Mouse (Mus musculus) myocyte (in vitro differentiated cells): Measurements from ENCODE around the gene Fut1. TPM values are rescaled to one million over a fixed set of nuclear protein-coding genes. Genes with fewer than 3 reads are reported as not detected.

ENCODE experiments used
- H3K27me3 ChIP-seq: one replicate; pipeline ENCODE4 v1.6.1; 2011; ENCODE audit not compliant: control insufficient read depth, insufficient read depth, insufficient read length
- H3K36me3 ChIP-seq: one replicate; pipeline ENCODE4 v1.6.1; 2011; ENCODE audit not compliant: control insufficient read depth, insufficient read depth
- H3K4me2 ChIP-seq: one replicate; pipeline ENCODE4 v1.6.1; 2011; ENCODE audit warnings: low read depth, control low read depth
- H3K4me3 ChIP-seq: one replicate; pipeline ENCODE4 v1.5.1; 2011; ENCODE audit warnings: mild to moderate bottlenecking, control low read depth, moderate library complexity
- H3K79me2 ChIP-seq: one replicate; pipeline ENCODE4 v1.6.1; 2011; ENCODE audit not compliant: control insufficient read depth, insufficient read depth
- H3ac ChIP-seq: one replicate; pipeline ENCODE4 v1.6.1; 2011; ENCODE audit not compliant: control insufficient read depth, insufficient read length
- CEBPB ChIP-seq: IDR thresholded peaks from 2 replicates; pipeline ENCODE4 v1.6.1; 2011; ENCODE audit warnings: mild to moderate bottlenecking, moderate library complexity; ENCODE audit not compliant: poor library complexity, insufficient read depth, severe bottlenecking
- E2F4 ChIP-seq: IDR thresholded peaks from one replicate; pipeline ENCODE4 v1.6.1; 2011; ENCODE audit warnings: mild to moderate bottlenecking, control low read depth, moderate library complexity; ENCODE audit not compliant: insufficient read depth
- MAX ChIP-seq: IDR thresholded peaks from one replicate; pipeline ENCODE4 v1.6.1; 2011; ENCODE audit warnings: low read depth, mild to moderate bottlenecking, control low read depth
- MYOD1 ChIP-seq, 3 experiments: IDR thresholded peaks; one replicate each; pipeline ENCODE4 v1.6.1; 2011; ENCODE audit warnings: control low read depth in 2 of 3, low read depth in 2 of 3, mild to moderate bottlenecking in 2 of 3, moderate library complexity in 1 of 3; ENCODE audit not compliant: insufficient read length in 2 of 3, control insufficient read depth in 1 of 3
- MYOG ChIP-seq, 3 experiments: IDR thresholded peaks; one replicate each; pipeline ENCODE4 v1.6.1; 2011; ENCODE audit warnings: control low read depth in 2 of 3, low read depth in 2 of 3, mild to moderate bottlenecking in 2 of 3; ENCODE audit not compliant: insufficient read length in 2 of 3, control insufficient read depth in 1 of 3, insufficient read depth in 1 of 3
- POLR2A ChIP-seq: IDR thresholded peaks from one replicate; pipeline ENCODE4 v1.6.1; 2011; ENCODE audit warnings: low read depth, mild to moderate bottlenecking, control low read depth, moderate library complexity; ENCODE audit not compliant: insufficient read length
- POLR2AphosphoS2 ChIP-seq: IDR thresholded peaks from one replicate; pipeline ENCODE4 v1.6.1; 2011; ENCODE audit warnings: low read depth, control low read depth; ENCODE audit not compliant: insufficient read length
- REST ChIP-seq: IDR thresholded peaks from one replicate; pipeline ENCODE4 v1.6.1; 2011; ENCODE audit warnings: mild to moderate bottlenecking, control low read depth, moderate library complexity; ENCODE audit not compliant: insufficient read depth, insufficient read length
- SRF ChIP-seq: IDR thresholded peaks from one replicate; pipeline ENCODE4 v1.6.1; 2011; ENCODE audit warnings: low read depth; ENCODE audit not compliant: control insufficient read depth, insufficient read length
- TCF12 ChIP-seq: IDR thresholded peaks from one replicate; pipeline ENCODE4 v1.6.1; 2011; ENCODE audit warnings: mild to moderate bottlenecking, control low read depth; ENCODE audit not compliant: poor library complexity, insufficient read depth, severe bottlenecking
- TCF3 ChIP-seq: IDR thresholded peaks from one replicate; pipeline ENCODE4 v1.6.1; 2011; ENCODE audit warnings: low read depth, control low read depth; ENCODE audit not compliant: insufficient read length
- USF1 ChIP-seq: IDR thresholded peaks from one replicate; pipeline ENCODE4 v1.6.1; 2011; ENCODE audit warnings: low read depth, mild to moderate bottlenecking, control low read depth, moderate library complexity
- polyA plus RNA-seq: library from polyadenylated mRNA; unstranded; fragments of >200 nt; fragmentation: generic; extraction: Trizol; gene quantifications from one replicate; pipeline ENCODE4 v1.2.1, GENCODE M21; 2012; ENCODE audit warnings: missing spikeins

Fut1 gene
- polyA plus RNA-seq, 1 experiment = 3.8 TPM

GRCm38 (mm10) chr7:45589173-45589572, 27.9 kb upstream of the Fut1 start:
- Histone ChIP-seq H3K4me2 (peak overlapping the region; percentile 58), H3K36me3 (no peaks in the 10 kb centered on the region), H3K27me3 (no peaks in the 10 kb centered on the region), H3K79me2 (no peaks in the 10 kb centered on the region), H3ac (no peak overlapping the region), H3K4me3 (no peak overlapping the region)
- peak; percentile 18 for TF ChIP-seq POLR2A
- TF ChIP-seq MYOG (IDR thresholded peaks at IDR 0.05; ENCODE audit: control insufficient read depth in 1 of 3, insufficient read depth in 1 of 3, insufficient read length in 2 of 3, low read depth in 2 of 3) = no peak
- no peak for TF ChIP-seq TCF3
- peak; percentile 35 for TF ChIP-seq POLR2AphosphoS2
- no peak for TF ChIP-seq CEBPB
- TF ChIP-seq TCF12 = no peak
- TF ChIP-seq MAX = no peak
- TF ChIP-seq USF1 = no peak

- Histone ChIP-seq H3ac (no peak overlapping the region), H3K27me3 (no peaks in the 10 kb centered on the region), H3K4me3 (no peak overlapping the region), H3K36me3 (no peaks in the 10 kb centered on the region), H3K4me2 (peak overlapping the region; percentile 58), H3K79me2 (no peaks in the 10 kb centered on the region)
- TF ChIP-seq USF1 (no peak), TCF12 (no peak), MYOG (IDR thresholded peaks at IDR 0.05; ENCODE audit: control insufficient read depth in 1 of 3, insufficient read depth in 1 of 3, insufficient read length in 2 of 3, low read depth in 2 of 3) (no peak), CEBPB (no peak), REST (no peak), POLR2A (no peak), TCF3 (no peak)
Observed at GRCm38 (mm10) chr7:45589898-45590297, 27.2 kb upstream of the Fut1 start.

DNA sequence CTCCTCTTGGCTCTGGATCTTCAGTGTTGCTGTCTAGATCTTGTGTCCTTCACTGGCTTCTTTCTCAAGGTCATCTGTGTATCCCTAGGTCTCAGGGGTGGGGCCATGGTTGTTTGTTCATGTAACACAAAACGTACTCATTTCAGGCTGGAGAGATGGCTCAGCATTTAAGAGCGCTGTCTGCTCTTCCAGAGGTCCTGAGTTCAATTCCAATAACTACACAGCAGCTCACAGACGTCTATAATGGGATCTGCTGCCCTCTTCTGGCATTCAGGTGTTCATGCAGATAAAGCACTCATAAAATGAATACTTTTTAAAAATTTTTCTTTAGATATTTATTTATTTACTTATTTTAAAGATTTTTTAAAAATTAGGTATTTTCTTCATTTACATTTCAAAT, 26.2 kb upstream of the Fut1 start:
- no peaks in the 10 kb centered on the region for H3K36me3 ChIP-seq
- TF ChIP-seq CEBPB = no peak
- TF ChIP-seq SRF = no peak
- no peak for TF ChIP-seq POLR2AphosphoS2
- no peak for TF ChIP-seq MAX
- no peak for TF ChIP-seq REST
- no peak for TF ChIP-seq TCF3
- TF ChIP-seq MYOG (IDR thresholded peaks at IDR 0.05; ENCODE audit: control insufficient read depth in 1 of 3, insufficient read depth in 1 of 3, insufficient read length in 2 of 3, low read depth in 2 of 3) = no peak
- no peak for TF ChIP-seq E2F4
- TF ChIP-seq USF1 = no peak
- TF ChIP-seq POLR2A = no peak
- TF ChIP-seq TCF12 = no peak
- TF ChIP-seq MYOD1 (IDR thresholded peaks at IDR 0.05; ENCODE audit: control insufficient read depth in 1 of 3, insufficient read length in 2 of 3, low read depth in 2 of 3) = no peak
- no peak overlapping the region for H3K4me3 ChIP-seq
- H3K4me2 ChIP-seq = no peak overlapping the region
- H3K79me2 ChIP-seq = no peaks in the 10 kb centered on the region
- H3K27me3 ChIP-seq = no peaks in the 10 kb centered on the region
- H3ac ChIP-seq = no peak overlapping the region

- Histone ChIP-seq H3K79me2 (no peaks in the 10 kb centered on the region), H3ac (no peak overlapping the region), H3K27me3 (no peaks in the 10 kb centered on the region), H3K4me3 (no peak overlapping the region), H3K36me3 (no peaks in the 10 kb centered on the region), H3K4me2 (no peak overlapping the region)
- TF ChIP-seq MYOG (IDR thresholded peaks at IDR 0.05; ENCODE audit: control insufficient read depth in 1 of 3, insufficient read depth in 1 of 3, insufficient read length in 2 of 3, low read depth in 2 of 3) = peak in 1 of 3 experiments; percentile 47
- TF ChIP-seq TCF12 = peak; percentile 9
- no peak for TF ChIP-seq REST
- peak in 2 of 3 experiments; percentile 19 to 54 for TF ChIP-seq MYOD1 (IDR thresholded peaks at IDR 0.05; ENCODE audit: control insufficient read depth in 1 of 3, insufficient read length in 2 of 3, low read depth in 2 of 3)
- no peak for TF ChIP-seq POLR2AphosphoS2
- TF ChIP-seq MAX = no peak
- no peak for TF ChIP-seq CEBPB
- no peak for TF ChIP-seq E2F4
- TF ChIP-seq TCF3 = no peak
- no peak for TF ChIP-seq SRF
Observed at GRCm38 (mm10) chr7:45591880-45592279, 25.2 kb upstream of the Fut1 start.
